Mouse (Mus musculus) urinary bladder, adult 2 months (tissue): Measurements from ENCODE around the gene Uts2b. TPM values are rescaled to one million over a fixed set of nuclear protein-coding genes. Genes with fewer than 3 reads are reported as not detected.

Experiments used
- DNase-seq: peaks from one replicate; pipeline ENCODE4 v3.0.0; 2022; ENCODE audit warnings: low spot score
- polyA plus RNA-seq: library from polyadenylated mRNA; depleted of rRNA; stranded (reverse); fragments of >200 nt; gene quantifications from 2 replicates; pipeline ENCODE4 v1.2.3, GENCODE M21; 2012; rRNA removed

Gene Uts2b
- 0.32 and 0.45 TPM in 2 replicates for polyA plus RNA-seq

GRCm38 (mm10) chr16:27370191-27370590, at the start of gene Uts2b:
Gene Uts2b, minus strand, starts transcription at chr16:27370239.
- no peak for DNase-seq

GRCm38 (mm10) chr16:27417632-27418031, 47.6 kb upstream of the Uts2b start:
- DNase-seq, result no peak

- no peak for DNase-seq
Observed at GRCm38 (mm10) chr16:27416937-27417584, 47.0 kb upstream of the Uts2b start.

GRCm38 (mm10) chr16:27404107-27404506, 34.1 kb upstream of the Uts2b start:
- no peak for DNase-seq

GRCm38 (mm10) chr16:27401579-27401978, 31.5 kb upstream of the Uts2b start:
- no peak for DNase-seq

- DNase-seq, result no peak
Observed at GRCm38 (mm10) chr16:27399719-27400253, 29.7 kb upstream of the Uts2b start.

GRCm38 (mm10) chr16:27399026-27399718, 29.1 kb upstream of the Uts2b start:
- no peak for DNase-seq

- no peak for DNase-seq
Observed at GRCm38 (mm10) chr16:27396951-27397350, 26.9 kb upstream of the Uts2b start.

- no peak for DNase-seq
Observed at GRCm38 (mm10) chr16:27395251-27396037, 25.4 kb upstream of the Uts2b start.

- no peak for DNase-seq
Observed at GRCm38 (mm10) chr16:27391845-27392244, 21.8 kb upstream of the Uts2b start.

- DNase-seq, result no peak
Observed at GRCm38 (mm10) chr16:27390306-27390705, 20.3 kb upstream of the Uts2b start.

GRCm38 (mm10) chr16:27389534-27390282, 19.7 kb upstream of the Uts2b start:
- DNase-seq, result no peak

- DNase-seq, result peak; percentile 81
Observed at GRCm38 (mm10) chr16:27388761-27389451, 18.9 kb upstream of the Uts2b start, which contains the start of gene Ccdc50. Gene Ccdc50, plus strand, starts transcription at chr16:27388869.

- DNase-seq, result no peak
Observed at GRCm38 (mm10) chr16:27387634-27388611, 17.9 kb upstream of the Uts2b start.

GRCm38 (mm10) chr16:27386850-27387407, 16.9 kb upstream of the Uts2b start:
- no peak for DNase-seq

- no peak for DNase-seq
Observed at GRCm38 (mm10) chr16:27385649-27386048, 15.6 kb upstream of the Uts2b start.

GRCm38 (mm10) chr16:27384893-27385603, 15.0 kb upstream of the Uts2b start:
- no peak for DNase-seq

GRCm38 (mm10) chr16:27382217-27382616, 12.2 kb upstream of the Uts2b start:
- no peak for DNase-seq

GRCm38 (mm10) chr16:27376556-27376955, 6.5 kb upstream of the Uts2b start:
- DNase-seq, result no peak
